Mouse (Mus musculus) cerebellum, postnatal 25 days (tissue): ENCODE data around the gene Crhr1.

Source experiments
- DNase-seq, 2 experiments: peaks; one replicate each; pipeline ENCODE4 v3.0.0; 2021; ENCODE audit warnings: mixed read lengths in 2 of 2

Crhr1 gene

DNA sequence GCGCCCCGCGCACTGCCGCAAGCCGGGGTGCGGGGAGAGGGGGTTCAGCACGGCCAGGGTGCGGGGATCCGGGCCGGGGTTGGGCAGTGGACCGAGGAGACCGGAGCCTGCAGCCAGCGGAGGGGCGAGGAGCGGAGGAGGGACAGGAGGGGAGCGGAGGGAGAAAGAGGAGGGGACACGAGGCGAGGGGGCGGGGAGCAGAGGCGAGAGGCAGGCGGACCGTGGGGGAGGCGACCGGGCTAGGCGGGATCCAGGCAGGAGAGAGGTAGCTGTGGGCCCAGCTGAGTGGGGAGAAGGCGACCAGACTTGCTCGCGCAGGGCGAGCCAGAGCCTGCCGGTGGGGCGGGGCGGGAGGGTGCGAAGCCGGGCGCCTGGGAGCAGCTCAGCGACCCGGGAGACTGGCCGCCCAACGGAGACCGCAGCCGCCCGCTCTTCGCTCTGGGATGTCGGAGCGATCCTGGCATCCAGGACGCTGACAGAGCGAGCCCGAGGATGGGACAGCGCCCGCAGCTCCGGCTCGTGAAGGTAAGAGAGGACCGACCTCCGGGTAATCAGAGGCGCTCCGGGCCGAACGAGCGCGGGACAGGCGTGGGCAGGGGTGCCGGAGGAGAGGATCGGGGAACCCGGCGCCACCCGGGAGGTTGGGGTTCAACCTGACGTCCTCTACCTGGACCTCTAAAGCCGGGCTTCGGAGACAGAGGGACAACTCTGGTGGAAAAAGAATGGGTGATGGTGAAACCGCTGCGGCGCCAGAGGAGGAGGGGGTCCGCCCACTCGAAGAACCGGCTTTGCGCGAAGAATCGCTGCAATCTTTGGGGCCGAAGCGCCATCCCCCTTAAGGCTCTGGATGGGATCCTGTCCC lies at the start of gene Crhr1:
Gene Crhr1 (plus strand): TSS at position 276 of the 862 bp plus-strand sequence.
- peak; percentile 91 to 95 for DNase-seq

DNA sequence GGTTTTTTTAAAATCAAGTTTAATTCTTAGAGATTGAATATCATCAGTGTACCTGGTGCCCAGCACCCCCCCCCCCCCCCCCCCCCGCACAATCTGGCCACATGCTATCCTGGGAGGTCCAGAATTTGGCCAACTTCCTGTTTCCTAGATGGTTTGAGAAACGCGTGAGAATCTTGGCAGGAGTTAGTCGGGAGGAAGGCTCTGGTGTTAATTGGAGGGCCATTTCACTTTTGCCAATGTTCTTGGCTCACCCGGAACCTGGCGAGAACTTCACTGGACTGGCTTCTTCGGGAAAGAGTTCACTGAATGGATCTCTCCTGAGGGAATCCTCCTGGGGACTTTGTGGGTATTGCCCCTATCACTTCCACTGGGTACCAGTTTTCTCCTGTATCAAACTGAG lies 49.4 kb upstream of the Crhr1 start:
- DNase-seq = peak in 1 of 2 experiments; percentile 24

DNA sequence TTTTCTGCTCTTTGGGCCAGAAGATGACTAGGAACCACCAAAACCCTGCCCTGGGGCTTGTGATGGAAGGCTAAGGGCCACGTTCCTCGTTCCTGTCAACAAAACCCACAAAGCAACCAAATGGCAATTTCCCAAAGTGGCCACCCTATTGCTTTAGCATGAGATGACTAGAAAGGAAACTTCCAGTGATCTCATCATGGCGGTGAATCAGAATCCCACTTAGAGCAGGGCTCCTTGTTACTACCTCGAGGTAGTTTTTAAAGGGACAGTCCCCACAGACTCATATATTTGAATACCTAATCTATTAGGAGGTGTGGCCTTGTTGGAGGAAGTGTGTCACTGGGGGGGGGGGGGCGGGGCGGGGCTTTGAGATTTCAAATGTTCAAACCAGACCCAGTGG lies 48.9 kb upstream of the Crhr1 start:
- DNase-seq = no peak

DNA sequence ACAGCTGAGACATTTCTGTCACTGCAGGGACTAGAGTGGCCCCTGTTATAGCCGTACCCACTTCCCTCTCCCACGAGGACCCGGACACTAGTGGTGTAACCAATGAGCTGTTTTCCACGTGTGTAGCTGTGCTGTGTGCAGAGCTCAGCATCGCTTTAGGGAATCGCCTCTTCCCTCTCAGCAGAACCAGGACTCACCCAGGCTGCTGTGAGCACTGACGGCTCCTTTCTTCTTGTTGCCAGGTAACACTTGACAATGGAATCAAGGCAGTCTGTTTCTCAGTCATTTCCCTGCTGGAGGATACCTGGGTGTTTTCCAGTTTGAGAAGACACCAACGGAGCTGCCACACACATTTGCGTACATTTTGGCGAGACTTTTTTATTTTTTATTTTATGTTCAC lies 44.1 kb upstream of the Crhr1 start:
- no peak for DNase-seq

DNA sequence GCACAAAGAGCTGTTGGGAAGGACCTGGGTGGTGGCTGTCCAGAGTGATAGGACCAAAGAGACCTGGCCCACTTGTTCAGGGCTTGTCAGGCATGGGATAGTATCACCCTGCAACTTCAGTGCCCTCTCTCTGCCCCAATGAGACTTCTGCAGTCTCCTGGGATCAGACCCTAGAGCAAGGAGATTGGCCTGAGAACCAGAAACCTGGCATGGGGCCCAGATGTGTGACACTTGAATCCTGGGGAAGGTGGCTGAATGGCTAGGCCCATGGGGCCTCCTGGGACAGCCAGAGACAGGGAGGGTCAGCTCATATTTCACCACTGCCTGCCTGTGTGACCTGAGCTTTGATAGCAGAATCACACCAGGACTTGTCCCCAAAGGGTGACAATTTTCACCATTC lies 41.9 kb upstream of the Crhr1 start:
- no peak for DNase-seq

DNA sequence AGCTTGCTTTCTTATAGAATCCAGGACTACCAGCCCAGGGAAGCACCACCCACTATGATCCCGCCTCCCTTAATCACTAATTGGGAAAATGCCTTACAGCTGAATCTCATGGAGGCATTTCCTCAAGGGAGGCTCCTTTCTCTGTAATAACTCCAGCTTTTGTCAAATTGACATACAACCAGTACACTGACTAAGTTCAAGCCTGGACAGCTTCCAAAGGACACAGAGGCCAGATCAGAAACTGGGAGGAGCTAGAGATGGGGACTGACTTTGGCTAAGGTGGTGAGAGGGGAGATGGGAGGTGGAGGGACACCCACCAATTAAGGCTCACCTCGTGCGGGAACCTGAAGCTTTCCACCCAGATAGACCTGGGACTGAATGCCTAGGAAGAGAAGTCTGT lies 37.5 kb upstream of the Crhr1 start:
- DNase-seq = no peak

DNA sequence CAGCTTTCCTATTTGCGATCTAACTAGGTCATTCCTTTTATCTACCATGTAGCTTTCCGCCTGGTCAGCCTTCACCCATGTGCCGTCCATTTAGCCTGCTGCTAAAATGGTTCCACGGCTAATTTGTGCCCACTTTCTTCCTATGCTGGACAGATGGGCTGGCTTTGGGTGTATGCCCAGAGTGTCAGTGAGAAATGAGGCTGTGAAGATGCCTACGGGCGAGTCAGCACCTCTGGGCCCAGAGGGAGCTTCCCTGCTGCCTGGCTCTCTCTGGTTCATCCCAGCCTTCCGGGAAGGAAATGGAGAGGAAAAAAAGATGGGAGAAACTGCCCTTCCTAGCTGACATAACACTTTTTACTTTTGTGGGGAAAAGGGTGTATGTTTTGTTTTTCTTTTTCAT lies 36.1 kb upstream of the Crhr1 start:
- no peak for DNase-seq

DNA sequence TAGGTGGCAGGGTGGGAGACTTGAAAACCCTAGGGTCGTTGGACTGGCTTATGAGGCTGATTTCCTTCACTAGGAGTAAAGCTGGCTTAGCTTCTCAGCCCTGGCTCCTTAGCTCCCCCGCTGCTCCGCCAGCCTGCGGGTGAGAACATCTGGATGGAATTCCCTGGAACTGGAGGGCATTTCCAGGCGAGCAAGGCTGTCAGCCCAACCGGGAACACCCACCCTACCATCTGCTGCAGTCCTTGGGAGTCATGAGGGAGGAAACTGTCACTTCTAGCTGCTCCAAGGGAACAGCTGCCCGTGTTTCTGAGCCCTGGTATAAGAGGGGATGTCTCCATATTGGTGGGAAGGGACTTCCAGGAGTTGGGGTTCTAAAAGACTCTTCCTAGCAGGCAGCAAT lies 33.1 kb upstream of the Crhr1 start:
- DNase-seq = no peak

DNA sequence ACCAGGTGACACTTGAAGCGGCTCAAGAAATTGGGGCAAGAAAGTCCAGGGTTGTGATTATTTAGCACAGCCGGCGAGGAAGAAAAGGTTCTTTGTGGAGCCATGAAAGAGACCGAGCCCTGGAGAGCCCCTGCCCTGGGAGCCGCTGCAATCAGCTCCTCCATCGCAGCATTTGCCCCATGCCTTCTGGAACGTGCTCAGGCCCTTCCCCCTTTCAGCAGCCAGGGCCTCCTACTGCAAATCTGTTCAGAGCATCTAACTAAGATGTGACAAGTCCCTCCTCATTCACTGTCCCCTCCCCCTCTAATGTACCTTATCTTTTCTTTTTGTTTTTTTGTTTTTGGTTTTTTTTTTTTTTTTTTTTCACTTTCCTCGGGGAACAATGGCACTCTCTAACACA lies 30.0 kb upstream of the Crhr1 start:
- no peak for DNase-seq

DNA sequence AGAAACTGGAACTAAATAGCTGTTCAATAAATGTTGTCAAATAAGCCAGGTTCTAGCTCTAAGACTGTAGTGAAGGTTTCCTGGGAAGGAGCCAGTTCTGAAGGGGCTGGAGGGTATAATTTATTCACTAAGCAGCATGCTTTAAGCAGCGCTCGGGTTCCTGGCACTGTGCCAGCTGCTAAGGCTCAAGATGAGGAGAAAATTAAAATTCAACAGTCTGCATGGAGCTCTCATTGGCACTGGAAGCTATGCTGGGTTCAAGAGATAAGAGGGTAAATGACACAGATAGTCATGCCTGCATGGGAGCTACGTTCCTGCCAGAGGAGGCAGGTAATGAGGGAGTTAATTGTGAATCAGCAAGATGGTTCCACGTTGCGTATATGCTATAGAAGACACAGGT lies 26.3 kb upstream of the Crhr1 start:
- DNase-seq = peak; percentile 39 to 63

DNA sequence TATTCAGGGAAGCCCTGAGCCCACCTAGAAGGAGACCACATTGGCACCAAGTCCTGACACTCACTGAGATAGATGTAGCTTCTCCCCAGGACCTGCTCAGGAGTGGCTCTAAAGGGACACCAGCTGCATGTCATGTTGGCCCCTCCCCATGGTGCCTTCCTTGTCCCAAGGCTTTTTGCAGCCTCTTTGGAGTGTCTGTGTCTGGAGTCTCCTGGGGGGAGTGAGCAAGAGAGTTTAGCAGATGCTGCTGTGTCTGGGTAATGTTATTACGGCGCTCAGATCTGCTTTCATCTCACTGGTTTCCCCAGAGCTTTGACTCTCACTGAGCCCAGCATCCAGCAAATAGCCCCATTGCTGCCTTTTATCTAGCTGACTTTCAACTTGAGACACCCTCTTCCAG lies 25.7 kb upstream of the Crhr1 start:
- DNase-seq = no peak

DNA sequence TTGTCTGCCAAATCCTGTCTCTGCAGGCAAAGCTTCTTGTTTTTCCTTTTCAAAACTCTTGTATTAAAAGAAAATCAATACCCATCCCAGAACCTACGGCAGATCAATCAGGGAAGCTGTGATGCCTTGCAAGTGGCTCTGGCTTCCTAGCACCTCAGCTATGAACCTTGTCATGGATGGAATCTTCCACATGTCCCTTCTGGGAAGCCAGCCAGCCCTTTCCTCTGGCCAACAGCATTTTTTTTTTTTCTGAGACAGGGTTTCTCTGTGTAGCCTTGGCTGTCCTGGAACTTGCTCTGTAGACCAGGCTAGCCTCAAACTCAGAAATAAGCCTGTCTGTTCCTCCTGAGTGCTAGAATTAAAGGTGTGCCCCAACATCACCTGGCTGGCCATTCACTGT lies 22.3 kb upstream of the Crhr1 start:
- peak; percentile 67 to 84 for DNase-seq

DNA sequence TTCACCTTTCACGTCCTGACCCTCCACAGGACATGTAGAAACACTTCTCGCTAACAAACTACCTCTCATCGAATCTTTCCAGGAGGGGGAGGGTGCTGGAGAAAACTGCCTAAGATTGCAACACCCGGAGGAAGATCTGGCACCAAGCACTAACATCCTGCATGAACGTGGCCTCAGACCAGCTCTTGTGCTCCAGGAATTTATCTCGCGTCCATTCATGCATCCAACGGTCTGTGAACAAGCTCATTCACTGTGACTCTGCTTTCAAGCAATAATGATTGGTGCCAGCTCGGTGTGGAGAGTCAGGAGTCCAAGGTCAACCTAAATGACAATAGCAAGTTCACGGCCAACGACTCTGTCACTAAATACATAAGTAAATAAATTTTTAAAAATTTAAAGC lies 20.8 kb upstream of the Crhr1 start:
- no peak for DNase-seq

DNA sequence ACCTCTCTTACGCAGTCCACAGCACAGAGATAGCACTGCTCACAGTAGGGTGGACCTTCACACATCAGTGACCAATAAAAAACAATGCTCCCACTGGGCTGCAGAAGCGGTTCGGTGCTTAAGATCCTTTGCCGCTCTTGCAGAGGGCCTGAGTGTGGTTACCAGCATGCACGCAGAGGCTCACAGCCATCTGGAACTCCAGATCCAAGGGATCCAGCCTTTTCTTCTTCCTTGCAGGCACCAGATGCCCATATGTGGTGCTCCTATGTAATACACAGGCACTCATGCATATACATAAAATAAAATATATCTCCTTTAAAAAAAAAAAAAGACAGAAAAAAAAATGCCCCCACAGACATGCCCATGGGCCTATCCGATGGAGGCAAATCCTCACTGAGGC lies 19.0 kb upstream of the Crhr1 start:
- no peak for DNase-seq

DNA sequence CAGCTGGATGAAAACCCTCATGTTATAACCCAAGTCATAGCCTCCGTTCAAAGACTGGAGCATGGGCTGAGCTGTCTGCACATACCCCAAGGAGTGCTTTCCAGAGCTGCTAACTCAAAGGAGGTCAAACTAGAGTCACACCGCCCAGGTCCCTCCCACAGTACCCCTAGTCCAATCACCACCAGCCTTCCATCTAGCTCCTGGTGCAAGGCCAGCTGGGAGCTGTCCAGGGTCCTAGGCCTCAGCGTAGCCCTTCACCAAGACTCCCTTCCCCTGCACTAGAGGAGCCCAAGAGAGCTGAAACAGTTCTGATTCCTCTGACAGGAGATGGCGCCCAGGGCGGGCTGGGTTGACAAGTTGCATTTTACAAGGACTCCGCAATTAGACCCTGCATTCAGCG lies 18.0 kb upstream of the Crhr1 start:
- peak in 1 of 2 experiments; percentile 61 for DNase-seq

DNA sequence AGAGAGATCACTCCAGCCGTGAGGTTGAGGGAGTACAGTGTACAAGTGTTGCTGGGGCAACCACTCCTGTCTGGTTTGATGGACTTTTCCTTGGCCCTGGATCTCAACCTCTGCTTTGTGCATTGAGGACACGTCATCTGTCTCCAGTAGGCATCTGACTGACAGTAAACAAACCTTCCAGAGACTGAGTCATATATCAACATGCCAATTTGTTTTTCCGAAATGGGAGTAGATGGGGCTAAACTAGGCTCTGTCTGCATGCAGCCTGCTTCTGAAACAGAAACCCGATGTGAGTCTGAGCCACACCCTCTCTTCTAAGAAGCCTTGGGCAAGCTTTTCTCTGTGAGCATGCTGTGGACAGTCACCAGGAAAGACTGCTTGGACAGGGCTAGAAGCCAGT lies 14.3 kb upstream of the Crhr1 start:
- no peak for DNase-seq

DNA sequence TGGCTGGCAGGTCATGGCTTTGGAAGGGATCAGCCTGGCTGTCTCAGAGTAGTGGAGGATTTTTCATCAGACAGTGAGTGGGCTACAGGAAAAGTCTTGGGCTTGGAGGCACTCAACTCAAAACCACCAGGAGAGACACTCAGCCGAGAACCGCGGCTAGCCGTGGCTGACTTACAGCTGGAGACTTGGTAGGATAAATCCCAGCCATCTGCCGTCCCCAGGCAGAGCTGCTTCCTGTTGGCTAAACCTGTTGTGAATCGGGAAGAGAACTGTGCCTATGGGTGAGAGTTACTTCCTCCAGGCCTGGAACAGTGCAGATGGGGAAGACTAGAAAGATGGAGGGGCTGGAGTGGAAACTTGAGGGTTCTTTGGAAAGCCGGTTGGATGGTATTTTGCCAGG lies 9.7 kb upstream of the Crhr1 start:
- peak; percentile 34 to 45 for DNase-seq

DNA sequence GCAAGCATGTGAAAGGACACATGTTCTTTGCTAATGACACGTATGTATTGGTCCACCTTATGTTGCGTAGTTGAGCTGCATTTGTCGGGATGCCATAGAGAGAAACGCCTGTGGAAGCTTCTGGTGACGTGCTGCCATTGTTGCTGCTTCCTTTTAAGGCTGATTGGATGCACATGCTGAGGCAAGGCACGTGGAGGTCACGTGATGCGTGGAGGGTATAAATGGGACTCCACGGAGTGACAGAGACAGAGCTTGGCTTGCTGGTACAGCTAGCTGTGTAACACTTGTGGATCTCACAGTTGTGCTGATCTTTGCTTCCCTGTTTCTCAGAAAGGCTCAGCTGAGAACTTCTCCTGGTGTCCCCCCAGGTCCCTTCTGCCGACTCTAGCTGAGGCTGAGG lies 9.2 kb upstream of the Crhr1 start:
- DNase-seq = peak in 1 of 2 experiments; percentile 18

DNA sequence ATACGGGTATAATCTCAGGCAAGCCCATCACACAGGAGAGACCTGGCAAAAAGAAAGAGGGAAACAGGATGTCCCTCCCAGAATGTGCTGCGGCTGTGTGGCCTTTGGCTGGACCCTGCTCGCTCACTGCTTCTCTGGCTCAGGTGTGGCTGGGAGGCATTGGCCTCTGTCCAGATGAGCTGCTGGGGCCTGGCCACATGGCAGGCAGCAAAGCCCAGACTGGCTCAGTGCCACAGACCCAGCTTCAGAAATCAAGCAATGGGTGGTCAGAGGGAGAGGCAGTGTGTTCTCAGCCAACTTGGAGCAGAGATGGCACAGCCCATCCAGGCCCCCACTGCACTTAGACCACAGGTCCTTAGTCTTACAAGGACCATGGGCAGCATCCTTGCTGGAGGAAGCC lies 8.1 kb upstream of the Crhr1 start:
- DNase-seq = peak; percentile 86 to 92

DNA sequence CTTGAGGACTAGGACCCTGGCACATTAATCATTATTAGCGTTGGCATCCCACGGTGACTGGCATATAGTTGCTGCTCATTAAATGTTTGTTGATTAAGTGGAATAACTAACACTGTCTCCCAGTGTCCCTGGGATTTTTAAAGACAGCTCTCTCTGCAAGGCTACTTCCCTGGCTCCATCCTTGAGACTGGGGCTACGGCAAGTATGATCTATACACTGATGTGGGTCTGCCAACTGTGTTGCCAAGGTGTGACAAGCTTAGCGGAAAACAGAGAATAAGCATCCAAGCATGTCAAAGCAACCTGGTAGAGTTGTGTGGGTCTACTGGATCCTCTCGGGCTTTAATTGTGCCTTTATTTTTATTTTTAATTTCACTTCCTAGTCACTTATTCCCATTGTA lies 3.2 kb upstream of the Crhr1 start:
- DNase-seq = peak; percentile 26 to 42

DNA sequence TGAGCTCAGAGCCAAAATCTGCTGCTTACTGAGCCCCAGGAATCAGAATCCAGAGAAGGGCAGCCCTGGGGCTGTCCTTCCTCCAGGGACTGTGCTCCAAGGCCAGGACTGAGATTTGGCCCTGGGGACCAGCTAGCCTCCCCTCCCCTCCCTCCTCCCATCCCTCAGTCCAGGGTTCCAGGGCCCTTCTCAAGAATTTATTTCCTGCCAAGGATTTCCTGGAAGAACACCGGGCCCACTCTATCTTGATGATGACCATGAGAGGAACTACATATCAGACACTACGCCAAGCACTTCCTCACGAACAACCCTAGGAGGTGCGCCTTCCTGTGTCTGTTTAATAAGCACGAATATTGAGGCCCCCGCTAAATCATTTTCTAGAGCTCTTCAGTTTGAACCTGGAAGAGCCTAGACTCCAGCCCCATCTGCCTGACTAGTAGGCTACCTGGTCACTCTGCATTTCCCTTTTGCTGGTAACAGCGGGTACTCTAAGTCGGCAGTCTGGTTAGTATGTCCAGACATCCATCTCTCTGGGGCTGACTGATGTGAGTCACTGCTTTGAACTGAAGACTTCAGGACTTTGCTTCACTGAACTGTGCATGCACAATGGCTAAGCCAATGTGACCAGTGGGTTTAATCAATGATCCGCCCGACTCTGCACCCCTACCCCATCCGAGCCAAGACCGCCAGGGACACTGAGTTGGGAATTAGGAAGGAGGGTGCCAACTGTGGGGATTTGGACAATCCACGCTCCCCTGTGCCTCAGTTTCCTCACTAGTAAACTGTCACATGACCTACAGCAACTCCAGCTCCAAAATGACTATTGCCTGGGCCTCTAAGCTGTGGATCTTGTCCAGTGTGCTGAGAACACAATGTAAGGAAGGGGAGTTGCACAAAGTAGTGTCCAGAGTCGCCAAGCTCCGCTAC lies 1.7 kb upstream of the Crhr1 start:
- DNase-seq = peak; percentile 15 to 28

DNA sequence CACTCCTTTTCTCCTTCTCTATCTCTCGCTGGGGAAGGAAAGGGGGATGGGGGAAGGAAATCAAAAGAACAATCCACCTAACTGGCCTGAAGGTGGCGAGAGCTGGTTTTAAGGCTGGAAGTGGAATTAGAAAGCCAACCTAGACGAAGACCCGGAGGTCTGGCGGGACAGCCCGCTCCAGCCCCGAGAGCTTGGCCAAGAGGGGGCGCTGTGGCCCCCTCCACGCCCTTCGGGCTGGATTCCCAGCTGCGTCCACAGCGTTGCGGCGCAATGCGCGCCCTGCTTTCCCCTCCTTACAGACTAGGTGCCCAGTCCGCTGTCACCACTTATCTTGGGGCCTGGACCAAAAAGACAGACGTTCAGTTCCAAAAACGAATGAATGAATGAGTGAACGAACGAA lies 899 bp upstream of the Crhr1 start:
- DNase-seq = peak; percentile 93 to 96

DNA sequence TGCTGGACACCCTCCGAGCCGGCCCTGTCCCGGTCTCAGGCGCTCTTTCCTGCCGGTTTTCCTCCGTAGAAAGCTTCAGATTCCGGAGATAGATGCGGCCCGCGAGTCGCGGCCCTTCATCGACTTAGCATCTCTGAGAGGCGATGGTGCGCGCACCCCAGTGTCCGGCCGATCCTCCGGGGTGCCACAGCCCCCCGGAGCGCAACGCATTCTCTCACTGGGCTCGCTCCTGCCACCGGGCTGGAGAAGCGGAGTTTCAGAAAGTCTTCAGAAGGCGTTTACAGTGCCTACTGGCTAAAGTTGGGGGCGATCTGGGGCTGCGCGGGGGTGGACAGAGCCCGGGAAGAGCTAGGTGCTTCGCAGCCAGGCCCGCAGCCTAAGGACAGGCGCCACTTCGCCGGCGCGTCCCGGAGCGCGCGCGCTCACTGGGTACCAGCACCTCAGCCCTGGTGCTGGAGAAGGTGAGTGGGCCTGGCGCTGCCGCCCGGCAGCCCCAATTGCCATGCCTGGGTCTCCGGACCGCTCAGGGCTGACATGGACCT lies 858 bp downstream of the Crhr1 start:
- peak; percentile 70 to 73 for DNase-seq

DNA sequence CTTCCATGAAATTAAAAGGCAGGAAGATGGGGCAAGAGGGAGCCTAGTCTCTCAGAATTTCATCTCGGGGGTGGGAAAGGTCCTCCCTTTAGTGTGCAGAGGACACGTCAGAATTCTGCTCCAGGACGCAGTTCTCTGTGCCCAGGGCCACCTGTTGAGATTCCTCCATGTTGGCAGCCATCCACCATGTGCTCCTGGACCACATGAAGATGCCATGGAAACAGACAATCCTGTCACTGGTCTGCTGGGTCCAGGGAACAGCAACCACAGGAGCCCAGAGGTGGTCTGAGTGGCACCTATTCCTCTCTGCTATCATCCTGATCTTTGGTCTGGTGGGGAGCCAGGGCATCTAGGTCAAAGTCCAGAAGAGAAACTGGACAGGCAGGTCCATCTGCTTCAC lies 6.3 kb downstream of the Crhr1 start:
- peak; percentile 70 to 76 for DNase-seq
